Mouse (Mus musculus) brain, adult 10 weeks (tissue): ENCODE measurements around the gene Gm20441. TPM values are rescaled to one million over a fixed set of nuclear protein-coding genes. Genes with fewer than 3 reads are reported as not detected.

Source experiments
- polyA plus RNA-seq: library from polyadenylated mRNA; stranded (reverse); fragments of 350-450 nt; fragmentation: Illumina TruSeq; extraction: RNeasy Lipid Tissue Mini Kit (QIAGEN cat#74804); gene quantifications from one replicate; pipeline ENCODE4 v1.2.3, GENCODE M21; 2015; ENCODE audit warnings: low read depth, low replicate concordance

Gm20441 gene
- polyA plus RNA-seq: not detected

GRCm38 (mm10) chr10:75780769-75781578, at the start of gene Gm20441, which contains the start of gene Gstt3:
TSS of gene Gm20441 (minus strand) at chr10:75780954.
TSS of gene Gstt3 (minus strand) at chr10:75781414.

GRCm38 (mm10) chr10:75822443-75822842, 41.7 kb upstream of the Gm20441 start, which contains the start of gene Gstt4:
TSS of gene Gstt4 (minus strand) at chr10:75822543.

GRCm38 (mm10) chr10:75798176-75798696, 17.5 kb upstream of the Gm20441 start, which contains the start of gene Gstt1:
TSS of gene Gstt1 (minus strand) at chr10:75798584.

GRCm38 (mm10) chr10:75772795-75773664, 7.7 kb downstream of the Gm20441 start, which contains the start of gene Ddt:
TSS of gene Ddt (minus strand) at chr10:75773414.

GRCm38 (mm10) chr10:75763682-75764518, 16.9 kb downstream of the Gm20441 start, which contains the start of gene Cabin1:
TSS of gene Cabin1 (minus strand) at chr10:75764341.

Other genes with a start within 250 kb of the Gm20441 start
- 12.3 TPM for gene Lrrc75b, start 220.6 kb downstream of the Gm20441 start, polyA plus RNA-seq
- gene Ggt1, start 219.3 kb downstream of the Gm20441 start, polyA plus RNA-seq: 4.5 TPM
- 2.2 TPM for gene Ggt5, start 191.6 kb downstream of the Gm20441 start, polyA plus RNA-seq
- 7.7 TPM for gene Susd2, start 136.9 kb downstream of the Gm20441 start, polyA plus RNA-seq
- 29.4 TPM for gene Cabin1, start 16.6 kb downstream of the Gm20441 start, polyA plus RNA-seq
- 156 TPM for gene Ddt, start 7.5 kb downstream of the Gm20441 start, polyA plus RNA-seq
- 5.8 TPM for gene Gstt3, start 460 bp upstream of the Gm20441 start, polyA plus RNA-seq
- gene Gstt1, start 17.6 kb upstream of the Gm20441 start, polyA plus RNA-seq: 28.5 TPM
- not detected for gene Gstt4, start 41.6 kb upstream of the Gm20441 start, polyA plus RNA-seq
- gene Gstt2, start 56.5 kb upstream of the Gm20441 start, polyA plus RNA-seq: 4.0 TPM
- 528 TPM for gene Mif, start 79.3 kb upstream of the Gm20441 start, polyA plus RNA-seq
- gene Derl3, start 112.5 kb upstream of the Gm20441 start, polyA plus RNA-seq: 2.9 TPM
- 82.4 TPM for gene Smarcb1, start 140.7 kb upstream of the Gm20441 start, polyA plus RNA-seq
- 417 TPM for gene Chchd10, start 152.2 kb upstream of the Gm20441 start, polyA plus RNA-seq
- gene Mmp11, start 155.5 kb upstream of the Gm20441 start, polyA plus RNA-seq: 2.2 TPM
- gene Gm867, start 159.7 kb upstream of the Gm20441 start, polyA plus RNA-seq: 1.7 TPM
- not detected for gene Vpreb3, start 162.1 kb upstream of the Gm20441 start, polyA plus RNA-seq
- not detected for gene Gm5134, start 173.6 kb upstream of the Gm20441 start, polyA plus RNA-seq